In the genomic region with DNA sequence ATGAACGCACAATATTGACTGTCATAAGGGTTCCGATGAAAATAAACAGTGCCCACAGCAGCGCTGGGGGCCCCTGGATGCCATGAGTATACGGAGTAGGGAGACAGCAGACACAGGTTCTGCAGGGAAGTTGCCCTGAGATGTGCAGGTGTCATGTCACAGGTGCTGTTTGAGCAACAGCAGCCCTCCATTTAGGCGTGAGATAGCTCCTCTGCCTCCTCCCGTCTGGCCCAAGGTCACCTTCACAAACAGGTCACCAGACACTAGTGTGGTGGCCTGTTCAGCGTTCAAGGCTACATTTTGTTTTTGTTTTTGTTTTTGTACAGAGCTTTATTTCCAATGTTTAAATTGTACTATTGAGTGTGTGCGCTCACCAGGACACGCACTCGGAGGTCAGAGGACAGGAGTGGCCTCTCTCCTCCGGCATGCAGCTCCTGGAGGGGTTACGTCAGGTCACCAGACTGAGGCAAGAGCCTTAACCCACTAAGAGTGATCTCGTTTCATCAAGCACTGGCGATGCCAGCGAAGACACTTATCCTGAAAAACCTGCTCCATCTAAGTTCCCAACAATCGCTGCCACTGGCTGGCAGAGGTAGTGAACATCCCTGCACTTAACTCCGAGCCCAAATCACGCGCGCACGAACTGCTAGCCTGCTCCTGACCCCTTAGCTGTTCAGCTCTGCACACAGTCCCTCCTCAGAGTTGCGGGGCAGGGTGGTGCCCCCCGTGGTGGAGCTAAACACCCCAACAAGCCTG, we compare ENCODE assay signal across 17 mouse cellular contexts. TPM values are rescaled to one million over a fixed set of nuclear protein-coding genes. Genes with fewer than 3 reads are reported as not detected.
DNase-seq lines count a peak whose midpoint lies in the region; ATAC-seq and TF ChIP-seq lines count a peak whose summit lies in the region.
"Had no signal": no experiment of that assay in that cellular context is flagged by ENCODE, and none has a peak within 500 bp of the region (broad histone marks: within the 10 kb centered on the region; RNA-seq: fewer than 3 reads in every experiment).

No protein-coding gene starts in this region.

- H3K27ac ChIP-seq in heart, embryonic 13.5 days (replicated peaks), result peak overlapping the region; percentile 73
- H3K27ac ChIP-seq in kidney, postnatal 0 days, result 0 out of 2 replicates have a peak overlapping the region, but pooled peaks have one; percentile 27
- H3K27ac ChIP-seq in limb, embryonic 13.5 days, result no peak overlapping the region
- H3K27ac ChIP-seq: forebrain, embryonic 13.5 days; lung, embryonic 15.5 days had no signal

- no peak overlapping the region for H3K4me2 ChIP-seq in heart, embryonic 13.5 days
- H3K4me2 ChIP-seq in kidney, postnatal 0 days (ENCODE audit: low read length), result no peak overlapping the region
- peak overlapping the region; percentile 30; the same call in 1 of the 2 replicates for H3K4me2 ChIP-seq in limb, embryonic 13.5 days (replicated peaks)
- H3K4me2 ChIP-seq: embryonic facial prominence, embryonic 15.5 days; forebrain, embryonic 13.5 days; lung, embryonic 15.5 days had no signal

- H3K9me3 ChIP-seq in heart, embryonic 13.5 days, result no peaks in the 10 kb centered on the region
- H3K9me3 ChIP-seq in kidney, postnatal 0 days (replicated peaks; ENCODE audit: low read length), result no peaks in the 10 kb centered on the region
- no peaks in the 10 kb centered on the region for H3K9me3 ChIP-seq in limb, embryonic 13.5 days
- H3K9me3 ChIP-seq: embryonic facial prominence, embryonic 15.5 days; forebrain, embryonic 13.5 days; lung, embryonic 15.5 days had no signal

- WGBS in heart, embryonic 13.5 days, result 67% methylated on average over 23 of the region's 23 CpGs
- WGBS in kidney, postnatal 0 days, result 79% methylated on average over 23 of the region's 23 CpGs
- WGBS in limb, embryonic 13.5 days, result 67% methylated on average over 23 of the region's 23 CpGs

- no peak for ATAC-seq in heart, embryonic 13.5 days (ENCODE audit: extremely low read depth, insufficient number of reproducible peaks, low FRiP score, low TSS enrichment)
- ATAC-seq in kidney, postnatal 0 days (replicated peaks; ENCODE audit: low FRiP score, low read depth), result no peak
- ATAC-seq in limb, embryonic 13.5 days (ENCODE audit: low FRiP score, low read depth), result no peak
- ATAC-seq: CD4-positive, CD25-positive, alpha-beta regulatory T cell, adult 4 months; forebrain, embryonic 13.5 days; midbrain, embryonic 16.5 days had no signal

- intact Hi-C loops in heart, postnatal 10 days (cut with DNase I), result no loop called here

- no peaks in the 10 kb centered on the region for H3K36me3 ChIP-seq in heart, embryonic 13.5 days
- H3K36me3 ChIP-seq in kidney, postnatal 0 days (ENCODE audit: insufficient read depth, low read length), result no peaks in the 10 kb centered on the region
- no peaks in the 10 kb centered on the region for H3K36me3 ChIP-seq in limb, embryonic 13.5 days
- H3K36me3 ChIP-seq: embryonic facial prominence, embryonic 15.5 days; lung, embryonic 15.5 days had no signal

- H3K27me3 ChIP-seq in heart, embryonic 13.5 days (replicated peaks), result no peaks in the 10 kb centered on the region
- no peaks in the 10 kb centered on the region for H3K27me3 ChIP-seq in kidney, postnatal 0 days (ENCODE audit: insufficient read depth, low read length)
- no peaks in the 10 kb centered on the region for H3K27me3 ChIP-seq in limb, embryonic 13.5 days
- H3K27me3 ChIP-seq: embryonic facial prominence, embryonic 15.5 days; forebrain, embryonic 13.5 days; lung, embryonic 15.5 days had no signal

- peaks cover 71% of the 10 kb centered on the region for H3K4me1 ChIP-seq in heart, embryonic 13.5 days
- H3K4me1 ChIP-seq in kidney, postnatal 0 days (replicated peaks; ENCODE audit: insufficient read depth, low read length), result peaks cover 26% of the 10 kb centered on the region
- peaks cover 47% of the 10 kb centered on the region for H3K4me1 ChIP-seq in limb, embryonic 13.5 days

- no peak for DNase-seq in heart, postnatal 10 days
- no peak for DNase-seq in kidney, postnatal 0 days (ENCODE audit: low spot score)
- DNase-seq in kidney, adult 9 months, result no peak
- DNase-seq in fat pad, adult 2 months (ENCODE audit: extremely low read depth, low read depth, low spot score), result peak; percentile 68
- DNase-seq in MN1 (ENCODE audit: low spot score), result no peak
- DNase-seq in retina, embryonic 14.5 days (ENCODE audit: low spot score), result no peak
- DNase-seq: layer of hippocampus, postnatal 36 days; left cerebral cortex, postnatal 4 days; right cerebral cortex, postnatal 14 days had no signal

- no peak overlapping the region for H3K4me3 ChIP-seq in heart, embryonic 13.5 days
- H3K4me3 ChIP-seq in kidney, postnatal 0 days (replicated peaks; ENCODE audit: low read depth, low read length), result no peak overlapping the region
- no peak overlapping the region for H3K4me3 ChIP-seq in limb, embryonic 13.5 days
- H3K4me3 ChIP-seq: embryonic facial prominence, embryonic 15.5 days; forebrain, embryonic 13.5 days; lung, embryonic 15.5 days had no signal

- no peak for TF ChIP-seq CTCF in kidney, postnatal 0 days (IDR thresholded peaks at IDR 0.05; ENCODE audit: low read depth)

- H3K9ac ChIP-seq in heart, embryonic 13.5 days, result peak overlapping the region; percentile 50
- no peak overlapping the region for H3K9ac ChIP-seq in kidney, postnatal 0 days (ENCODE audit: low read depth, low read length)
- no peak overlapping the region for H3K9ac ChIP-seq in limb, embryonic 13.5 days
- H3K9ac ChIP-seq: embryonic facial prominence, embryonic 15.5 days; forebrain, embryonic 13.5 days; lung, embryonic 15.5 days had no signal

RNA-seq across cellular contexts. Expression of a gene that starts 22.4 kb away (rescaled TPM):
- polyA plus RNA-seq in heart, embryonic 13.5 days (2015; fragmentation: Nextera tagmentation; extraction: Ambion mirVana), result 25.3 and 30.3 TPM in 2 replicates
- 10 to 100 TPM; 23.2 to 26.9 TPM for total RNA-seq in heart, postnatal 10 days (2021)
- polyA plus RNA-seq in kidney, postnatal 0 days (2015; fragmentation: Nextera tagmentation; extraction: Ambion mirVana), result 53.8 and 56.8 TPM in 2 replicates
- 14.2 and 14.5 TPM in 2 replicates for polyA plus RNA-seq in limb, embryonic 13.5 days (2015; fragmentation: Nextera tagmentation; extraction: Ambion mirVana)

RNA-seq across cellular contexts. Expression of a gene that starts 46.8 kb away (rescaled TPM):
- 2.7 and 3.6 TPM in 2 replicates for polyA plus RNA-seq in heart, embryonic 13.5 days (2015; fragmentation: Nextera tagmentation; extraction: Ambion mirVana)
- 1 to 10 TPM in 1 of 2 experiments, not detected in 1; 1.2 TPM for total RNA-seq in heart, postnatal 10 days (2021)
- polyA plus RNA-seq in kidney, postnatal 0 days (2015; fragmentation: Nextera tagmentation; extraction: Ambion mirVana), result 0.32 and 0.50 TPM in 2 replicates
- polyA plus RNA-seq in limb, embryonic 13.5 days (2015; fragmentation: Nextera tagmentation; extraction: Ambion mirVana), result 2.4 and 3.7 TPM in 2 replicates
- total RNA-seq: granulocyte monocyte progenitor cell, adult 5-6 weeks had no signal
